Mouse (Mus musculus) kidney, postnatal 0 days (tissue): ENCODE results near the gene Lrrc20. TPM values are rescaled to one million over a fixed set of nuclear protein-coding genes. Genes with fewer than 3 reads are reported as not detected.
A peak's percentile ranks its signal among the peaks of the same experiment; 100 is the strongest.
"Not testable (repeated sequence)": the region's sequence is repeated elsewhere in the genome, so short reads cannot be mapped to it uniquely, and the experiment has no call there.

ENCODE experiments used
- ATAC-seq: fragments of 200-750 bp; cut with Nextera tagmentation; replicated peaks from 2 replicates; pipeline ENCODE4 v1.8.0; 2017; ENCODE audit warnings: low read depth, moderate number of reproducible peaks, moderate TSS enrichment, moderate library complexity; ENCODE audit not compliant: low FRiP score
- DNase-seq: peaks from one replicate; pipeline ENCODE4 v3.0.0-alpha.2; 2016; ENCODE audit warnings: low spot score
- H3K27ac ChIP-seq: fragments of 300-500 bp; sonication (generic); 2 replicates; pipeline ENCODE4 v1.5.1; 2014; ENCODE audit warnings: mild to moderate bottlenecking
- H3K27me3 ChIP-seq: fragments of 300-500 bp; sonication (generic); 2 replicates; pipeline ENCODE4 v1.6.1; 2014; ENCODE audit warnings: low read length, mixed read lengths; ENCODE audit not compliant: insufficient read depth
- H3K36me3 ChIP-seq: fragments of 300-500 bp; sonication (generic); 2 replicates; pipeline ENCODE4 v1.6.1; 2014; ENCODE audit warnings: low read length, mixed read lengths; ENCODE audit not compliant: insufficient read depth
- H3K4me1 ChIP-seq: fragments of 300-500 bp; sonication (generic); replicated peaks from 2 replicates; pipeline ENCODE4 v1.6.1; 2014; ENCODE audit warnings: antibody characterized with exemption, low read length, mixed read lengths; ENCODE audit not compliant: insufficient read depth
- H3K4me2 ChIP-seq: fragments of 300-500 bp; sonication (generic); 2 replicates; pipeline ENCODE4 v1.6.1; 2014; ENCODE audit warnings: mild to moderate bottlenecking, low read length, moderate library complexity, mixed read lengths
- H3K4me3 ChIP-seq: fragments of 300-500 bp; sonication (generic); replicated peaks from 2 replicates; pipeline ENCODE4 v1.5.1; 2014; ENCODE audit warnings: low read depth, low read length
- H3K9ac ChIP-seq: fragments of 300-500 bp; sonication (generic); 2 replicates; pipeline ENCODE4 v1.6.1; 2014; ENCODE audit warnings: low read depth, low read length
- H3K9me3 ChIP-seq: fragments of 300-500 bp; sonication (generic); replicated peaks from 2 replicates; pipeline ENCODE4 v1.6.1; 2016; ENCODE audit warnings: low read length, inconsistent platforms, mixed read lengths
- CTCF ChIP-seq: IDR thresholded peaks from 2 replicates; pipeline ENCODE4 v1.5.1; 2016; ENCODE audit warnings: antibody characterized with exemption, low read depth, mild to moderate bottlenecking, moderate library complexity
- WGBS: fragments of 180-500 bp; shearing (Covaris S2); extraction: QIAGEN DNeasy Blood & Tissue Kit; methylation state at CpG from one replicate; pipeline ENCODE4 v1.1.7; 2014; 5-methylcytosine and 5-hydroxymethylcytosine counted together
- polyA plus RNA-seq: library from polyadenylated mRNA; unstranded; fragments of >200 nt; fragmentation: Nextera tagmentation; extraction: Ambion mirVana; gene quantifications from 2 replicates; pipeline ENCODE4 v1.2.1, GENCODE M21; 2015

Gene Lrrc20
- polyA plus RNA-seq, 1 experiment from 2014 or later, result 5.7 TPM

GRCm38 (mm10) chr10:61451463-61451930, 24.1 kb upstream of the Lrrc20 start:
- peaks cover 12% of the 10 kb centered on the region; the same call in 1 of the 2 replicates for H3K4me1 ChIP-seq
- H3K9me3 ChIP-seq, result no peaks in the 10 kb centered on the region
- peak overlapping the region; percentile 93 for H3K9ac ChIP-seq
- no peak for TF ChIP-seq CTCF
- peak overlapping the region; percentile 90 for H3K27ac ChIP-seq
- DNase-seq, result peak; percentile 78
- 2% methylated on average over 8 of the region's 8 CpGs for WGBS
- peak overlapping the region; percentile 78 for H3K4me2 ChIP-seq
- peak overlapping the region; percentile 97 for H3K4me3 ChIP-seq
- no peaks in the 10 kb centered on the region for H3K27me3 ChIP-seq
- H3K36me3 ChIP-seq, result no peaks in the 10 kb centered on the region
- no peak for ATAC-seq

- H3K27ac ChIP-seq, result peak overlapping the region; percentile 90
- peak overlapping the region; percentile 93 for H3K9ac ChIP-seq
- peak overlapping the region; percentile 78 for H3K4me2 ChIP-seq
- no peak for TF ChIP-seq CTCF
- peaks cover 9% of the 10 kb centered on the region; the same call in 1 of the 2 replicates for H3K4me1 ChIP-seq
- no peaks in the 10 kb centered on the region for H3K27me3 ChIP-seq
- H3K36me3 ChIP-seq, result no peaks in the 10 kb centered on the region
- DNase-seq (peak; percentile 36), ATAC-seq (peak; percentile 41)
- under 1% methylated on average over 61 of the region's 62 CpGs for WGBS
- no peaks in the 10 kb centered on the region for H3K9me3 ChIP-seq
- peak overlapping the region; percentile 97 for H3K4me3 ChIP-seq
These were observed 23.5 kb upstream of the Lrrc20 start for GRCm38 (mm10) chr10:61451931-61452617.

GRCm38 (mm10) chr10:61452645-61453044, 23.0 kb upstream of the Lrrc20 start, which contains the start of gene Eif4ebp2:
Gene Eif4ebp2, minus strand, starts transcription at chr10:61452661.
- Histone ChIP-seq H3K27me3 (no peaks in the 10 kb centered on the region), H3K36me3 (no peaks in the 10 kb centered on the region), H3K9me3 (no peaks in the 10 kb centered on the region), H3K4me2 (peak within 1 kb of the TSS; percentile 78), H3K4me3 (peak within 1 kb of the TSS; percentile 97), H3K4me1 (peaks cover 9% of the 10 kb centered on the region; the same call in 1 of the 2 replicates), H3K27ac (peak within 1 kb of the TSS; percentile 90), H3K9ac (peak within 1 kb of the TSS; percentile 93)
- WGBS, result under 1% methylated on average over 33 of the region's 36 CpGs
- ATAC-seq, result peak; percentile 98
- peak; percentile 100 for DNase-seq
- TF ChIP-seq CTCF, result no peak

GRCm38 (mm10) chr10:61453171-61453570, 22.4 kb upstream of the Lrrc20 start:
- not testable (repeated sequence) for ATAC-seq, H3K27ac ChIP-seq, H3K4me2 ChIP-seq, DNase-seq, H3K9ac ChIP-seq, H3K4me3 ChIP-seq, H3K27me3 ChIP-seq, H3K36me3 ChIP-seq, H3K9me3 ChIP-seq, H3K4me1 ChIP-seq
- WGBS, result 78% methylated on average over 3 of the region's 3 CpGs

GRCm38 (mm10) chr10:61457182-61457581, 18.4 kb upstream of the Lrrc20 start:
- Histone ChIP-seq H3K4me2 (no peak overlapping the region), H3K9ac (no peak overlapping the region), H3K4me3 (no peak overlapping the region), H3K27me3 (no peaks in the 10 kb centered on the region), H3K9me3 (no peaks in the 10 kb centered on the region), H3K4me1 (no peaks in the 10 kb centered on the region), H3K27ac (no peak overlapping the region), H3K36me3 (no peaks in the 10 kb centered on the region)
- ATAC-seq, result no peak
- DNase-seq, result no peak
- no peak for TF ChIP-seq CTCF
- 55% methylated on average over 3 of the region's 3 CpGs for WGBS

- Histone ChIP-seq H3K4me1 (no peaks in the 10 kb centered on the region), H3K4me3 (no peak overlapping the region), H3K36me3 (no peaks in the 10 kb centered on the region), H3K9me3 (no peaks in the 10 kb centered on the region), H3K9ac (no peak overlapping the region), H3K27me3 (no peaks in the 10 kb centered on the region), H3K27ac (no peak overlapping the region), H3K4me2 (no peak overlapping the region)
- TF ChIP-seq CTCF, result no peak
- ATAC-seq (no peak), DNase-seq (no peak)
- 74% methylated on average over 4 of the region's 4 CpGs for WGBS
These were observed 10.6 kb upstream of the Lrrc20 start for GRCm38 (mm10) chr10:61465009-61465408.
